Mouse (Mus musculus) layer of hippocampus, adult 18-20 months (tissue): ENCODE data around the gene Chkb. TPM values are rescaled to one million over a fixed set of nuclear protein-coding genes. Genes with fewer than 3 reads are reported as not detected.
A peak's percentile ranks its signal among the peaks of the same experiment; 100 is the strongest.

Source experiments
- DNase-seq, 2 experiments: peaks; one replicate each; pipeline ENCODE4 v3.0.0; 2022; ENCODE audit warnings: low spot score in 2 of 2
- long read RNA-seq: library from polyadenylated mRNA; stranded (forward); transcript quantifications from one replicate; pipeline ENCODE4 v2.0.0, GENCODE M21; 2021
- total RNA-seq, 2 experiments: library from RNA; stranded (reverse); gene quantifications; 2 replicates each; pipeline ENCODE4 v1.2.3; 2021

Gene Chkb
- 10 to 100 TPM; 40.5 to 41.1 TPM for total RNA-seq
- long read RNA-seq, transcript Chkb-208 (10 exons, 1,416 nt) = minor isoform, 7 of 22 reads
- long read RNA-seq, transcript Chkb-201 (11 exons, 1,707 nt) = major isoform, 14 of 22 reads
- long read RNA-seq, partial matches to known transcripts = 1 of 22 reads
- long read RNA-seq, other reads (novel, unspliced or antisense) = 0 of 22 reads

GRCm38 (mm10) chr15:89429352-89430221 lies at the start of gene Chkb, which contains the start of the genes C730034F03Rik and Gm44502:
Chkb (minus strand) TSS chr15:89429908.
C730034F03Rik (plus strand) TSS chr15:89429589.
Gm44502 (minus strand) TSS chr15:89429696.
- peak; percentile 92 to 96 for DNase-seq

- no peak for DNase-seq
These were observed 48.9 kb upstream of the Chkb start for GRCm38 (mm10) chr15:89478622-89479021.

- no peak for DNase-seq
These were observed 48.1 kb upstream of the Chkb start for GRCm38 (mm10) chr15:89477806-89478205.

- no peak for DNase-seq
These were observed 47.4 kb upstream of the Chkb start, which contains the start of gene Arsa for GRCm38 (mm10) chr15:89477091-89477491. Arsa (minus strand) TSS chr15:89477425.

GRCm38 (mm10) chr15:89476475-89476815 lies 46.7 kb upstream of the Chkb start:
- DNase-seq = no peak

- DNase-seq = peak; percentile 90 to 94
These were observed 46.1 kb upstream of the Chkb start for GRCm38 (mm10) chr15:89475611-89476474.

DNA sequence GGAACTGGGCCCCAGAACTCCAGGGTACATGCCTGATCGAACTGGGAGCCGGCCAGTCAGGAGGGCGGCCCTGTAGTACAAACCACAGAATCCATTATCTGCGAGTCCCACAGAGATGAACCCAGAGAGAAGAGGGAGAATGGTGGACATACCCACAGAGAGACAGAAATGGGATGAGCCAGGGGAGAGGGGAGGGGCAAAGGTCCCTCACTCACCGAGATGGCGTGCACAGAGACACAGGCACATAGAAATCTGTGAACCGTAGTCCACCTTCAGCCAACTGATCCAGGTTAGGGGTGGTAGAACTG lies 45.5 kb upstream of the Chkb start:
- no peak for DNase-seq

DNA sequence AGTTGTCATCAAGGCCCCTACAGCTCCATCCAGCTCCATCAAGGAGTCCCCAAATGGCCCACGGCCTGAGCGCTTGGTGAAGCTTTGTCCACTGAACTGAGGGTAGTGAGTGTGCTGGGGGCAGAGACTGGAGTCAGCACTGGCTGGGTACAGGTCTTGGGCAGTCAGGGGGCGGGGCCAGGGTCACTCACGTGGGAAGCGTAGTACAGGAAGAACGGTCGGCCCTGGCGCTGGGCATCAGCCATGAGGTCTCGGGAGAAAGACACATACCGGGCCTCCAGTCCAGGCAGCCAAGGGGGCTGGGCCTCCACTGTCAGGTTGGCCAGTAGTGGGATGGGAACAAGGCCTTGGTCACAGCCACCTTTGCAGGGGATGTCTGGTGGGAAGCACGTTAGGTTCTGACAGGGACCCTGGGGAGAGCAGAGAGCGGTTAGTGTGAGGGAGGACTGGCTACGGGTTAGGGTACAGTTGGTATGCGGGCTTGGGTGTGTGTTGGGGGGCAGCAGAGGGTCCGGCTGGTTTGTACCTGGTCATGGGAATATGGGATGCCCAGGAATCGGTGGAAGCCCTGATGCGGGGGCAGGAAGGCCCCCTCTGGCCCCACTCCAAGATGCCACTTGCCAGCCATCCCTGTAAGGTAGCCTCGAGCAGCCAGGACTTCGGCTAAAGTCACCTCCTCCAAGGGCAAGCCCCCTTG lies 45.0 kb upstream of the Chkb start:
- DNase-seq = no peak

- DNase-seq = no peak
These were observed 44.2 kb upstream of the Chkb start for GRCm38 (mm10) chr15:89473921-89474320.

DNA sequence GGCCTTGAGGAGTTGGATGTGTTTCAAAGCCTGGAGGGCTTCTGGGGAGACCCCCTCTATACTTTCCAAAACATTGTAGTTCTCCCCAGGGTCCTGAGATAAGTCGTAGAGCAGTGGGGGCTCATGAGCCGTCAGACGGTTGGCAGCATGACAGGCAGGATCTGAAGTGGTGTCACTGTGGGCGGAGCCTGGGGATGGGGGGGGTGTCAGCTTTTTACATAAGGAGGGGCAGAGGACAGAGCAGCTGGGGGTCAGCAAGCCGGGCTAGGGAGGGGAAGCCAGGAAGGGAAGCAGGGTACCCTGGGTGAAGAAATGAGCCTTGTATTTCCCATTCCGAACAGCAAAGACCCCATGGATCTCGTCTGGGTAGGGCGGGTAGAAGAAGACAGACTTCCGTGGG lies 43.7 kb upstream of the Chkb start:
- no peak for DNase-seq

- no peak for DNase-seq
These were observed 41.8 kb upstream of the Chkb start for GRCm38 (mm10) chr15:89471476-89471875.

DNA sequence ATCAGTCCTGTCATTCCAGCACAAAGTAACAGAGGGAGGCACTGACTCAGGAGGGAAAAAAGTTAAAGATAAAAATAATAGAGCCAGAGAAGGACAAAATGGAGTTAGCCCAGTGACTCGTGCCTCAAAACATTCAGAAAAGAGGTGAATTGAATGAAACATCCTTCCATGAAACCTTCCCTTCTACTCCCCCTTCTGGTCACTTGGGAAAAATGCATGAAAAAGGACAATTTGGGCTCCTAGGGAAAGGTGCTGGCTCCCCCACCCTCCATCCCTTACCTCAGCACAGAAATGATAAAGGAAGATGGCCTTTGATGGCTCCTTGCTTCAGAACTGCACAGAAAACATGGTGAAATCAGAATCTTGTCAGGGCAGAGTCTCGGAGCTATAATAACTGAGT lies 38.9 kb upstream of the Chkb start:
- peak in 1 of 2 experiments; percentile 47 for DNase-seq

DNA sequence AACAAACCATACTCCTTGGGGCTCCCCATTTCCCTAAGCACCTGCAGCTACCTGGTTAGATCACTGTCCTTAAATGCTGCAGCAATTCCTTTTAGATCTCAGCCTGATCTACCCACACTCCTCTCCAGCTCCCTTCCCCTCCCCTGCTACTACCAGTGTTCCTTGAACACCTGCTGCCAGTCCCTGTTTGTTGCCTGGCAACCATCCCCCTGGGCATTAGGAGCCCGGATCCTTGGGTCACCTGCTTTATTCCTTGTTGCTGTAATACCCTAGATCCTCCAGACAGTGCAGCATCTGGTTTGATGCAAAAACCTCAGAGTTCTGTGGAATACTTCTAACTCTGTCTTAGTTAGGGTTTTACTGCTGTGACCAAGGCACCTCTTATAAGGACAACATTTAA lies 35.3 kb upstream of the Chkb start:
- DNase-seq = no peak

DNA sequence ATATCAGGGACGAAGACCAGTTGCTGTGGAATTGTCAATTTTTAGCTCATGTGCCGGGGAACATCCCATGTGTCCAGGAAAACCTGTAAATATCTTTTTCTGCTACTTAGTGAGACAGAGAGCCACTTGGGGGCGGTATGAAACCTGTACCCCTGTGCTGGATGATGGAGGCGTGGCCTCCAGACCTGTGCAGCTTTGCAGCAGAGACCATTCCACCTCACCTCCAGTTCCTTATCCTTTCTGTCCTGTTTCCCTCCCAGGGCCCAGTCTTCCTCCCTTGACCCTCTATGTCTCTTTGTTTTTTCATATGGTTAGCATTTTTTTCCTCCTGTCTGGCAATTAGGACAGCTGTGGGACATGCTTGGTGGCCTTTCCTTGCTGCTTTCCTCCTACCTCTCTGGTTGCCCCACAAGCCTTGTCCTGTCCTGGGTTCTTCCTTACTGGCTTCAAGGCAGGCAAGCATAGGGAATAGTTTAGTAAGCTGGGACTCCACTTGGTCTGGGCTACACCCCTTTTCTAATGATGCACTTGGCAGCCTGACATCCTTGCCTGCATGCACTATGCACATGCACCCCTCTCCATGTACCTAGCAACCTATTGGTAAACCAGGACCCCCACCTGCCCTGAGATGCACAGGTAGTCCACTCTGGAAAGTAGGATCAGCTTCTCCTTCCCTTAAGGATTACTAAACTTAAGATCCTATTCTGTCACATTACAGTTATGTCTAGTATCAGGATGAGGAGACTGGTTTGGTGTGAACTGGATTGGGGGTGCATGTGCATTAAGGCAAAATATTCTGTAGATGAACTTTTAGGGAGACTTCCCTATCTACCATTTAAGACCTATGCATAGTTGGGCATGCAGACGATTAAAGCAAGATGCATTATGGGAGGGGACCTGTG lies 33.9 kb upstream of the Chkb start:
- no peak for DNase-seq

DNA sequence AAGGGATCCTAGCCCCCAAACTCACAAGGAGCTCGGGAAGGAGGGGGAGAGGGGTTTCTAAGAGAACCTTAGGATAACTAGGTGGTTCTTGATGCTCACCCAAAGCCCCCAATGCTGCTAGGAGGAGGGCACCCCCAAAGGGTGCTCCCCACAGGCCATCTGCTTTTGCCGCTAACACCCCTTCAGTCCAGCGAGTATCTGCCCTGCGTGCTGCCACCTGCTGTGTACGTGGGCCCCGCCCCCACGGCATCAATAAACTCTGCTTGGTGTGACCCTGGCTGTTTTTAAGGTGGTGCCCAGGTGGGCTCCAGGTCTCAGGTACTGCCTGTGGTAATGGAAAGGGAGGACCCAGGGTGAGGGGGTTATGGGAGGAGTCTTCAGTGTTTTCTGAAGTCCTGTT lies 32.5 kb upstream of the Chkb start:
- no peak for DNase-seq

DNA sequence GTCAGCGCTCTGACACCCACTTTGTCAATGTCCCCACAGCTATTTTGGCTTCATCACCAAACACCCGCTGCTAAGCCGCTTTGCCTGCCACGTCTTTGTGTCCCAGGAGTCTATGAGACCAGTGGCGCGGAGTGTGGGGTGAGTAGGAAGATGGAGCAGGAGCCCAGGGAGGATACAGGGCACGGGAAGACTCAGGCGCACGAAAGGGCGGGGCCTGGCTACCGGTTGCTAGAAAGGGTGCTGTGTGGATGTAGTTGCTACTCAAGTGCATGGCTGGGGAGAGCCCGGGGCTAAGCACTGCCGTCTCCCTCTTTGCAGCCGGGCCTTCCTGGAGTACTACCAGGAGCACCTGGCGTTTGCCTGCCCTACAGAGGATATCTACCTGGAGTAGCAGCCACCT lies 31.6 kb upstream of the Chkb start:
- no peak for DNase-seq

- DNase-seq = no peak
These were observed 30.6 kb upstream of the Chkb start for GRCm38 (mm10) chr15:89460298-89460697.

- DNase-seq = no peak
These were observed 30.1 kb upstream of the Chkb start for GRCm38 (mm10) chr15:89459821-89460220.

- no peak for DNase-seq
These were observed 29.2 kb upstream of the Chkb start for GRCm38 (mm10) chr15:89458942-89459341.

GRCm38 (mm10) chr15:89455642-89456041 lies 25.9 kb upstream of the Chkb start:
- DNase-seq = no peak
